Mouse (Mus musculus) forebrain, embryonic 14.5 days (tissue): ENCODE data around the gene Lsg1. TPM values are rescaled to one million over a fixed set of nuclear protein-coding genes. Genes with fewer than 3 reads are reported as not detected.

Experiments
- ATAC-seq: fragments of 200-750 bp; cut with Nextera tagmentation; 2 replicates; pipeline ENCODE4 v1.8.0; 2017; ENCODE audit warnings: mild to moderate bottlenecking, moderate library complexity
- DNase-seq: peaks from one replicate; pipeline ENCODE4 v3.0.0-alpha.2; 2015; ENCODE audit warnings: low spot score
- H3K27ac ChIP-seq: fragments of 300-500 bp; sonication (generic); 2 replicates; pipeline ENCODE4 v1.5.1; 2014; ENCODE audit warnings: low read depth, mild to moderate bottlenecking, control low read depth, low read length, moderate library complexity
- H3K27me3 ChIP-seq: fragments of 300-500 bp; sonication (generic); replicated peaks from 2 replicates; pipeline ENCODE4 v1.6.1; 2014; ENCODE audit warnings: low read length, control low read depth, mixed read lengths; ENCODE audit not compliant: control insufficient read depth, insufficient read depth
- H3K36me3 ChIP-seq: fragments of 300-500 bp; sonication (generic); 2 replicates; pipeline ENCODE4 v1.6.1; 2014; ENCODE audit warnings: low read length, control low read depth; ENCODE audit not compliant: control insufficient read depth, insufficient read depth
- H3K4me1 ChIP-seq: fragments of 300-500 bp; sonication (generic); 2 replicates; pipeline ENCODE4 v1.6.1; 2014; ENCODE audit warnings: antibody characterized with exemption, low read length, control low read depth; ENCODE audit not compliant: control insufficient read depth, insufficient read depth
- H3K4me2 ChIP-seq: fragments of 300-500 bp; sonication (generic); 2 replicates; pipeline ENCODE4 v1.6.1; 2014; ENCODE audit warnings: mild to moderate bottlenecking, control low read depth, low read length
- H3K4me3 ChIP-seq: fragments of 300-500 bp; sonication (generic); 2 replicates; pipeline ENCODE4 v1.5.1; 2014; ENCODE audit warnings: low read depth, low read length, control low read depth
- H3K9ac ChIP-seq: fragments of 300-500 bp; sonication (generic); 2 replicates; pipeline ENCODE4 v1.6.1; 2014; ENCODE audit warnings: mild to moderate bottlenecking, low read length, control low read depth, moderate library complexity
- H3K9me3 ChIP-seq: fragments of 300-500 bp; sonication (generic); replicated peaks from 2 replicates; pipeline ENCODE4 v1.6.1; 2016; ENCODE audit warnings: low read length, control low read depth, mixed read lengths; ENCODE audit not compliant: control insufficient read depth
- WGBS: fragments of 180-500 bp; shearing (Covaris S2); extraction: QIAGEN DNeasy Blood & Tissue Kit; methylation state at CpG from one replicate; pipeline ENCODE4 v1.1.7; 2014; 5-methylcytosine and 5-hydroxymethylcytosine counted together
- polyA plus RNA-seq: library from polyadenylated mRNA; unstranded; fragments of >200 nt; fragmentation: Nextera tagmentation; extraction: Ambion mirVana; gene quantifications from 2 replicates; pipeline ENCODE4 v1.2.1, GENCODE M21; 2014

Lsg1 gene
- polyA plus RNA-seq, 1 experiment from 2014 or later: 62.3 TPM

DNA sequence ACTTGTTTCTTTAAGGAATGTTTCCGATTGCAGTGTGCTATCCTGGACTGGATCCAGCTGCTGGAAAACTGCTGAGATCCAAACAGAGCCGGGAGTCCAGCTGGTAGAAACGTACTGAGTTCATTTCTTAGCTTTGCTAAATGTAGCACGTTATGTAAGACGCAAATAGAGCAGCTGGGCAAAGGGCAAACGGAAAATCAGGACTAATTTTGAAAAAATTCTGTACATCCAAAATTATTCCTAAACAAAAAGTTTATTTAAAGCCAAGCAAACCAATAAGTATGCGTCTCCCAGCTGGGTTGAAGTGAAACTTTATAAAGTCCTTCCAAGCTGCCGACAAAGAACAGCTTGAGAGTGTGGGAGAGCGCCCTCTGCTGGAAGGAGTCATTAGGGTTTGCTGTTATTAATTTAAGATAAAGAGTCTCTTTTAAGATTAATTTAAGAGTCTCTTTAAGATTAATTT lies 67.0 kb downstream of the Lsg1 start:
- DNase-seq: peak; percentile 85
- Histone ChIP-seq H3K27me3 (no peaks in the 10 kb centered on the region), H3K9me3 (no peaks in the 10 kb centered on the region), H3K4me1 (no peaks in the 10 kb centered on the region), H3K4me3 (no peak overlapping the region), H3K27ac (no peak overlapping the region), H3K4me2 (no peak overlapping the region), H3K36me3 (peaks cover 44% of the 10 kb centered on the region), H3K9ac (no peak overlapping the region)
- ATAC-seq: 0 out of 2 replicates have a peak, but pooled peaks have one; percentile 43
- WGBS: 21% methylated on average over 9 of the region's 9 CpGs

GRCm38 (mm10) chr16:30518635-30519034 lies 68.8 kb downstream of the Lsg1 start:
- ATAC-seq (no peak), DNase-seq (no peak)
- 82% methylated on average over 9 of the region's 9 CpGs for WGBS

GRCm38 (mm10) chr16:30517666-30518283 lies 69.6 kb downstream of the Lsg1 start:
- no peaks in the 10 kb centered on the region for H3K27me3 ChIP-seq
- DNase-seq: no peak
- no peak overlapping the region for H3K9ac ChIP-seq
- 83% methylated on average over 11 of the region's 11 CpGs for WGBS
- no peaks in the 10 kb centered on the region for H3K4me1 ChIP-seq
- H3K4me2 ChIP-seq: no peak overlapping the region
- H3K36me3 ChIP-seq: peaks cover 50% of the 10 kb centered on the region
- H3K9me3 ChIP-seq: no peaks in the 10 kb centered on the region
- ATAC-seq: no peak
- no peak overlapping the region for H3K27ac ChIP-seq
- no peak overlapping the region for H3K4me3 ChIP-seq

More at GRCm38 (mm10) chr16:30518635-30519034, 68.8 kb downstream of the Lsg1 start:
- Histone ChIP-seq H3K27ac (no peak overlapping the region), H3K4me3 (no peak overlapping the region), H3K27me3 (no peaks in the 10 kb centered on the region), H3K4me2 (no peak overlapping the region), H3K9me3 (no peaks in the 10 kb centered on the region), H3K9ac (no peak overlapping the region), H3K36me3 (peaks cover 50% of the 10 kb centered on the region), H3K4me1 (no peaks in the 10 kb centered on the region)

DNA sequence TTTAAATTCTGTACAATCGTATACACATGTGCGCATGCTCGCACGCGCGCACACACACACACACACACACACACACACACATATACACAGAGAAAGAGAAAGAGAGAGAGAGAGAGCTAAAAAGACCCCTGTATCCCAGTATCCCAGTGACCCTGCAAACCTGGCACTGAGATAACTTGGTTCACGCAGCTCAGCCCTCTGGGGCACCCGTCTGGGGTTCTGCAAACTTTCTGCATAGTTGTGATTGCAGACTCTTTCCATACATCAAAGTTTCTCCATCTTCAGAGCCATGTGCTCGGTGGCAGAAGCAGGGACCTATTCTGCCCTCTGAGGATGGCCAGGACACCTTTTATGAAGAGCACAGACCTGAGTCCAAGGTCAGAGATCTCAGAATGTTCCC lies 70.4 kb downstream of the Lsg1 start:
- no peak for ATAC-seq
- no peak overlapping the region for H3K27ac ChIP-seq
- no peak overlapping the region for H3K4me2 ChIP-seq
- 96% methylated on average over 9 of the region's 9 CpGs for WGBS
- no peaks in the 10 kb centered on the region for H3K27me3 ChIP-seq
- DNase-seq: no peak
- H3K9ac ChIP-seq: no peak overlapping the region
- H3K4me3 ChIP-seq: no peak overlapping the region
- H3K9me3 ChIP-seq: no peaks in the 10 kb centered on the region
- 0 out of 2 replicates have a peak, but pooled peaks cover 3% of the 10 kb centered on the region for H3K4me1 ChIP-seq
- peaks cover 42% of the 10 kb centered on the region for H3K36me3 ChIP-seq

- H3K4me2 ChIP-seq: no peak overlapping the region
- no peaks in the 10 kb centered on the region for H3K27me3 ChIP-seq
- 70% methylated on average over 12 of the region's 12 CpGs for WGBS
- no peak overlapping the region for H3K27ac ChIP-seq
- no peak overlapping the region for H3K9ac ChIP-seq
- no peak for ATAC-seq
- H3K9me3 ChIP-seq: no peaks in the 10 kb centered on the region
- DNase-seq: no peak
- no peak overlapping the region for H3K4me3 ChIP-seq
- peaks cover 40% of the 10 kb centered on the region for H3K36me3 ChIP-seq
- peaks cover 10% of the 10 kb centered on the region; the same call in 1 of the 2 replicates for H3K4me1 ChIP-seq
Observed at GRCm38 (mm10) chr16:30515418-30515817, 72.0 kb downstream of the Lsg1 start.

DNA sequence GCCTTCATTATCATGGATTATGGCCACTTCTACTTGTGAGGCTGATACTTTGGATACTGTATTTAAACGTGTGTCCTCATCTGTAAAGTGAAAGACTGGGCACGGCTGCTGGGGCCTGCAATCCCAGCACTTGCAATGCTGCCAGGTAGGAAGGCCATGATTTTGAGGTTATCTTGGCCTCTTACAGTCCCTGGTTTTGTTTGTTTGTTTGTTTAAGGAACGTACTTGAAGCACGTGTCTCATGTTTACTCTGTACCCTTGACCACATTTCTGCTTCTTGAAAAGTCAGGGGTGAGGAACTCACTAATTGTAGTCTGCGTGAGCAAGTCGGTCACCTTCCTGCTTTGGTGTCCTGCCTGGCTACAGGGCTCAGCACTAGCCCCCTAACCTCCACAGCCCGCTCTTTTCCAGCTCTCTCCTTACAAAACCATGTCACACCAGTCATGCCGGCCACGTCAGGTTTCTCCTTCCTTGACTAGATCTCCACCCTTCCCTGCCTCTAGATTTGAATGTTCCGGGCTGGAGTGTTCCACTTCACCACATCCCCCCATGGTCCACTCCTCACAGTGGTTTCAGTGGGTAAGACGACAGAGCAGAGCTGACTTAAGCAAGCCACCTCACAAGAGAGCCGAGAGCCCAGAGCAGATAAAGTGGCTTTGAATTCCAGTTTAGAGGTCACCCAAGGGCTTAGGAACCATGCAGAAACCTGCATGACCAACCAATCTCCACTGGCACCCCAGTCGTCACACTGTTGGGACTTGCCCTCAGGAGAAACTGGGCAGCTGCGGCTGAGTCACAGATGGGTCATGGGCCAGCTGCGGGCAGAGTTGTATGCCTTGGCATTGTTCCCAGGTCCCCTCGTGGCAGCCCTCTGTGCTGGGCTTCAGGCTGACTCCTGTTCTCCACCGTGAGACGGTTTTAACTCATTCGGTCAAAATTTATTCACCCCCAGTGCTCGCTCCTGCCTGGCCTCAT lies 74.1 kb downstream of the Lsg1 start:
- 80% methylated on average over 20 of the region's 20 CpGs for WGBS
- Histone ChIP-seq H3K4me1 (peaks cover 13% of the 10 kb centered on the region; the same call in 1 of the 2 replicates), H3K36me3 (peaks cover 37% of the 10 kb centered on the region), H3K4me2 (no peak overlapping the region), H3K4me3 (no peak overlapping the region), H3K9ac (no peak overlapping the region), H3K27me3 (no peaks in the 10 kb centered on the region), H3K27ac (no peak overlapping the region), H3K9me3 (no peaks in the 10 kb centered on the region)
- ATAC-seq (no peak), DNase-seq (no peak)

GRCm38 (mm10) chr16:30512375-30513049 lies 74.9 kb downstream of the Lsg1 start:
- Histone ChIP-seq H3K4me2 (no peak overlapping the region), H3K9me3 (no peaks in the 10 kb centered on the region), H3K27ac (no peak overlapping the region), H3K9ac (no peak overlapping the region), H3K4me1 (peaks cover 13% of the 10 kb centered on the region; the same call in 1 of the 2 replicates), H3K27me3 (no peaks in the 10 kb centered on the region), H3K4me3 (no peak overlapping the region), H3K36me3 (peaks cover 29% of the 10 kb centered on the region)
- ATAC-seq (no peak), DNase-seq (no peak)
- WGBS: 59% methylated on average over 8 of the region's 8 CpGs

- 81% methylated on average over 13 of the region's 13 CpGs for WGBS
- peak overlapping the region; percentile 63 for H3K4me2 ChIP-seq
- H3K36me3 ChIP-seq: peaks cover 25% of the 10 kb centered on the region
- peak overlapping the region; percentile 54 for H3K4me3 ChIP-seq
- H3K9me3 ChIP-seq: no peaks in the 10 kb centered on the region
- DNase-seq (no peak), ATAC-seq (no peak)
- H3K9ac ChIP-seq: peak overlapping the region; percentile 87; the same call in 1 of the 2 replicates
- no peak overlapping the region for H3K27ac ChIP-seq
- no peaks in the 10 kb centered on the region for H3K27me3 ChIP-seq
- peaks cover 13% of the 10 kb centered on the region; the same call in 1 of the 2 replicates for H3K4me1 ChIP-seq
Observed at GRCm38 (mm10) chr16:30511563-30512340, 75.6 kb downstream of the Lsg1 start.
